Mouse (Mus musculus) heart, adult 9 months (tissue): Measurements from ENCODE around the gene Pga5.

Experiments used
- DNase-seq, 2 experiments: peaks; one replicate each; pipeline ENCODE4 v3.0.0; 2022; ENCODE audit warnings: low spot score in 2 of 2

Pga5 gene

GRCm38 (mm10) chr19:10702125-10702524 lies 24.3 kb upstream of the Pga5 start:
- DNase-seq: no peak

- DNase-seq: peak in 1 of 2 experiments; percentile 52
Measured at GRCm38 (mm10) chr19:10701013-10701726, 23.3 kb upstream of the Pga5 start.

GRCm38 (mm10) chr19:10699851-10700250 lies 22.0 kb upstream of the Pga5 start:
- no peak for DNase-seq

GRCm38 (mm10) chr19:10698131-10698991 lies 20.5 kb upstream of the Pga5 start:
- DNase-seq: no peak

GRCm38 (mm10) chr19:10695801-10696200 lies 17.9 kb upstream of the Pga5 start:
- no peak for DNase-seq

- DNase-seq: peak; percentile 8 to 26
Measured at GRCm38 (mm10) chr19:10693926-10694682, 16.2 kb upstream of the Pga5 start.

- DNase-seq: no peak
Measured at GRCm38 (mm10) chr19:10692361-10692760, 14.5 kb upstream of the Pga5 start.

- DNase-seq: no peak
Measured at GRCm38 (mm10) chr19:10691660-10692059, 13.8 kb upstream of the Pga5 start.

GRCm38 (mm10) chr19:10691121-10691520 lies 13.2 kb upstream of the Pga5 start:
- no peak for DNase-seq

GRCm38 (mm10) chr19:10690336-10690735 lies 12.5 kb upstream of the Pga5 start:
- peak; percentile 61 to 65 for DNase-seq

- DNase-seq: peak; percentile 27 to 39
Measured at GRCm38 (mm10) chr19:10689470-10690166, 11.7 kb upstream of the Pga5 start.

- DNase-seq: peak; percentile 90 to 94
Measured at GRCm38 (mm10) chr19:10688537-10689352, 10.9 kb upstream of the Pga5 start, which contains the start of gene Vps37c. Gene Vps37c, plus strand, starts transcription at chr19:10688735.

GRCm38 (mm10) chr19:10685727-10686126 lies 7.9 kb upstream of the Pga5 start:
- DNase-seq: no peak

- DNase-seq: no peak
Measured at GRCm38 (mm10) chr19:10685081-10685480, 7.2 kb upstream of the Pga5 start.

- DNase-seq: no peak
Measured at GRCm38 (mm10) chr19:10681571-10681970, 3.7 kb upstream of the Pga5 start.

GRCm38 (mm10) chr19:10678772-10679067 lies 849 bp upstream of the Pga5 start:
- DNase-seq: no peak

- DNase-seq: no peak
Measured at GRCm38 (mm10) chr19:10676656-10677055, 1.2 kb downstream of the Pga5 start.

- DNase-seq: no peak
Measured at GRCm38 (mm10) chr19:10673275-10673674, 4.6 kb downstream of the Pga5 start.

GRCm38 (mm10) chr19:10671854-10672417 lies 5.9 kb downstream of the Pga5 start:
- no peak for DNase-seq

- DNase-seq: no peak
Measured at GRCm38 (mm10) chr19:10671319-10671718, 6.6 kb downstream of the Pga5 start.
